Mouse (Mus musculus) kidney, embryonic 15.5 days (tissue): ENCODE measurements around the gene Cdca3. TPM values are rescaled to one million over a fixed set of nuclear protein-coding genes. Genes with fewer than 3 reads are reported as not detected.

Source experiments
- polyA plus RNA-seq: library from polyadenylated mRNA; unstranded; fragments of >200 nt; fragmentation: Nextera tagmentation; extraction: Ambion mirVana; gene quantifications from 2 replicates; pipeline ENCODE4 v1.2.1, GENCODE M21; 2015

The Cdca3 gene
- polyA plus RNA-seq, 1 experiment from 2014 or later = 185 TPM

Other genes with a start within 250 kb of the Cdca3 start
- gene C1s2, start 193.5 kb upstream of the Cdca3 start, polyA plus RNA-seq = 0.16 and 0.21 TPM in 2 replicates
- gene Lpcat3, start 166.5 kb upstream of the Cdca3 start, polyA plus RNA-seq = 77.4 and 80.4 TPM in 2 replicates
- gene Emg1, start 117.4 kb upstream of the Cdca3 start, polyA plus RNA-seq = 206 and 224 TPM in 2 replicates
- gene Phb2, start 117.2 kb upstream of the Cdca3 start, polyA plus RNA-seq = 401 and 402 TPM in 2 replicates
- gene Ptpn6, start 90.8 kb upstream of the Cdca3 start, polyA plus RNA-seq = 12.5 and 13.3 TPM in 2 replicates
- gene Grcc10, start 88.2 kb upstream of the Cdca3 start, polyA plus RNA-seq = 516 and 519 TPM in 2 replicates
- gene Gm45234, start 73.5 kb upstream of the Cdca3 start, polyA plus RNA-seq = not detected in 2 replicates
- gene Atn1, start 73.0 kb upstream of the Cdca3 start, polyA plus RNA-seq = 17.0 and 17.7 TPM in 2 replicates
- 10.5 and 12.4 TPM in 2 replicates for gene Eno2, start 59.9 kb upstream of the Cdca3 start, polyA plus RNA-seq
- gene Lrrc23, start 49.8 kb upstream of the Cdca3 start, polyA plus RNA-seq = 0.37 and 0.90 TPM in 2 replicates
- gene Spsb2, start 20.9 kb upstream of the Cdca3 start, polyA plus RNA-seq = 15.3 and 18.2 TPM in 2 replicates
- 717 and 755 TPM in 2 replicates for gene Tpi1, start 15.3 kb upstream of the Cdca3 start, polyA plus RNA-seq
- gene Usp5, start 63 bp upstream of the Cdca3 start, polyA plus RNA-seq = 149 and 175 TPM in 2 replicates
- 1.1 and 2.9 TPM in 2 replicates for gene Gnb3, start 10.7 kb downstream of the Cdca3 start, polyA plus RNA-seq
- 23.7 and 28.6 TPM in 2 replicates for gene P3h3, start 28.2 kb downstream of the Cdca3 start, polyA plus RNA-seq
- gene Gpr162, start 34.4 kb downstream of the Cdca3 start, polyA plus RNA-seq = 1.2 and 1.6 TPM in 2 replicates
- 0.06 and 0.26 TPM in 2 replicates for gene Cd4, start 58.7 kb downstream of the Cdca3 start, polyA plus RNA-seq
- 1.7 and 1.8 TPM in 2 replicates for gene Lag3, start 82.2 kb downstream of the Cdca3 start, polyA plus RNA-seq
- 320 TPM in 2 replicates for gene Ptms, start 90.6 kb downstream of the Cdca3 start, polyA plus RNA-seq
- 357 and 385 TPM in 2 replicates for gene Mlf2, start 101.8 kb downstream of the Cdca3 start, polyA plus RNA-seq
- gene Cops7a, start 136.0 kb downstream of the Cdca3 start, polyA plus RNA-seq = 163 and 164 TPM in 2 replicates
- gene Pianp, start 167.1 kb downstream of the Cdca3 start, polyA plus RNA-seq = 1.4 and 3.1 TPM in 2 replicates
- 16.1 and 17.8 TPM in 2 replicates for gene Zfp384, start 179.6 kb downstream of the Cdca3 start, polyA plus RNA-seq
- 135 and 138 TPM in 2 replicates for gene Ing4, start 210.2 kb downstream of the Cdca3 start, polyA plus RNA-seq
- gene Acrbp, start 220.1 kb downstream of the Cdca3 start, polyA plus RNA-seq = 14.4 and 15.4 TPM in 2 replicates
- 0.33 and 0.55 TPM in 2 replicates for gene Lpar5, start 238.4 kb downstream of the Cdca3 start, polyA plus RNA-seq